Mouse (Mus musculus): Measurements from ENCODE around the gene Mpeg1. TPM values are rescaled to one million over a fixed set of nuclear protein-coding genes. Genes with fewer than 3 reads are reported as not detected.

The Mpeg1 gene
- polyA plus RNA-seq, 1 experiment from 2014 or later, result 0.41 TPM

GRCm38 (mm10) chr19:12485223-12485622 lies 24.6 kb downstream of the Mpeg1 start:
- no peak for DNase-seq (ENCODE audit: low spot score)
- Histone ChIP-seq H3K4me2 (ENCODE audit: low read depth, low read length, severe bottlenecking) (no peak overlapping the region), H3K27me3 (ENCODE audit: control insufficient read depth, insufficient read depth, low read length) (no peaks in the 10 kb centered on the region), H3K4me1 (replicated peaks; ENCODE audit: control insufficient read depth, insufficient read depth, low read length) (peaks cover 14% of the 10 kb centered on the region; the same call in 1 of the 2 replicates), H3K9me3 (ENCODE audit: control insufficient read depth, low read length) (no peaks in the 10 kb centered on the region), H3K36me3 (ENCODE audit: control insufficient read depth, insufficient read depth, low read length) (peaks cover 21% of the 10 kb centered on the region; the same call in 1 of the 2 replicates), H3K27ac (ENCODE audit: low read depth, low read length) (no peak overlapping the region), H3K9ac (ENCODE audit: low read length) (no peak overlapping the region), H3K4me3 (ENCODE audit: low read depth, low read length) (no peak overlapping the region)
- ATAC-seq (replicated peaks; ENCODE audit: low FRiP score), result no peak
- 91% methylated on average over 13 of the region's 13 CpGs for WGBS

DNA sequence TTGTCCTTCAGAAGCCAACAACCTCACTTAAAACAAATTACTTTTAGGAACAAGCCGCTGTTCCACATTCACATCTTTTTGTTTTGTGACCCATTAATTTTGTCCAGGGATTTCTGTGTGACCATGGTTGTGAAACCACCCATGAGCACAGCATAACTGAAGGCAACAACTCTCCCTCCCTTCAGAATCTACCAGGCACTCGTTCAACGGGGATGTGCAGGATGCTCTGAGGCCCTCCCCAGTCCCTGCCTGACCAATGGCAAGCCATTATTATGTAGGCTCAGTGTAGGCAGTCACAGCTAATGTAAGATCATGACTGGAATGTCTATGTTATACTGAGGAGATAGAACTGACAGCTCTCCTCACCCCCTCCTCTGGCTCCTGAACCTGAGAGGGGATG lies 25.1 kb downstream of the Mpeg1 start:
- H3K9me3 ChIP-seq (ENCODE audit: control insufficient read depth, low read length), result no peaks in the 10 kb centered on the region
- peaks cover 18% of the 10 kb centered on the region; the same call in 1 of the 2 replicates for H3K4me1 ChIP-seq (replicated peaks; ENCODE audit: control insufficient read depth, insufficient read depth, low read length)
- 89% methylated on average over 3 of the region's 3 CpGs for WGBS
- no peak overlapping the region for H3K4me2 ChIP-seq (ENCODE audit: low read depth, low read length, severe bottlenecking)
- H3K36me3 ChIP-seq (ENCODE audit: control insufficient read depth, insufficient read depth, low read length), result peaks cover 20% of the 10 kb centered on the region; the same call in 1 of the 2 replicates
- no peak overlapping the region for H3K9ac ChIP-seq (ENCODE audit: low read length)
- H3K4me3 ChIP-seq (ENCODE audit: low read depth, low read length), result no peak overlapping the region
- H3K27ac ChIP-seq (ENCODE audit: low read depth, low read length), result no peak overlapping the region
- ATAC-seq (replicated peaks; ENCODE audit: low FRiP score), result no peak
- DNase-seq (ENCODE audit: low spot score), result no peak
- H3K27me3 ChIP-seq (ENCODE audit: control insufficient read depth, insufficient read depth, low read length), result no peaks in the 10 kb centered on the region

- Histone ChIP-seq H3K4me3 (ENCODE audit: low read depth, low read length) (no peak overlapping the region), H3K27me3 (ENCODE audit: control insufficient read depth, insufficient read depth, low read length) (no peaks in the 10 kb centered on the region), H3K4me2 (ENCODE audit: low read depth, low read length, severe bottlenecking) (no peak overlapping the region), H3K9me3 (ENCODE audit: control insufficient read depth, low read length) (no peaks in the 10 kb centered on the region), H3K9ac (ENCODE audit: low read length) (no peak overlapping the region), H3K36me3 (ENCODE audit: control insufficient read depth, insufficient read depth, low read length) (peaks cover 17% of the 10 kb centered on the region), H3K27ac (ENCODE audit: low read depth, low read length) (no peak overlapping the region), H3K4me1 (replicated peaks; ENCODE audit: control insufficient read depth, insufficient read depth, low read length) (peaks cover 23% of the 10 kb centered on the region)
- 81% methylated on average over 6 of the region's 6 CpGs for WGBS
- DNase-seq (ENCODE audit: low spot score), result no peak
- no peak for ATAC-seq (replicated peaks; ENCODE audit: low FRiP score)
Measured at GRCm38 (mm10) chr19:12486875-12487274, 26.3 kb downstream of the Mpeg1 start.

GRCm38 (mm10) chr19:12487511-12488204 lies 27.1 kb downstream of the Mpeg1 start:
- Histone ChIP-seq H3K36me3 (ENCODE audit: control insufficient read depth, insufficient read depth, low read length) (peaks cover 18% of the 10 kb centered on the region), H3K4me1 (replicated peaks; ENCODE audit: control insufficient read depth, insufficient read depth, low read length) (peaks cover 23% of the 10 kb centered on the region), H3K9me3 (ENCODE audit: control insufficient read depth, low read length) (no peaks in the 10 kb centered on the region), H3K9ac (ENCODE audit: low read length) (no peak overlapping the region), H3K27me3 (ENCODE audit: control insufficient read depth, insufficient read depth, low read length) (no peaks in the 10 kb centered on the region), H3K27ac (ENCODE audit: low read depth, low read length) (peak overlapping the region; percentile 93), H3K4me2 (ENCODE audit: low read depth, low read length, severe bottlenecking) (no peak overlapping the region), H3K4me3 (ENCODE audit: low read depth, low read length) (no peak overlapping the region)
- 86% methylated on average over 12 of the region's 12 CpGs for WGBS
- no peak for DNase-seq (ENCODE audit: low spot score)
- no peak for ATAC-seq (replicated peaks; ENCODE audit: low FRiP score)

- ATAC-seq (replicated peaks; ENCODE audit: low FRiP score) (peak; percentile 61), DNase-seq (ENCODE audit: low spot score) (peak; percentile 70)
- H3K4me1 ChIP-seq (replicated peaks; ENCODE audit: control insufficient read depth, insufficient read depth, low read length), result peaks cover 23% of the 10 kb centered on the region
- H3K27me3 ChIP-seq (ENCODE audit: control insufficient read depth, insufficient read depth, low read length), result no peaks in the 10 kb centered on the region
- peak overlapping the region; percentile 93 for H3K27ac ChIP-seq (ENCODE audit: low read depth, low read length)
- H3K36me3 ChIP-seq (ENCODE audit: control insufficient read depth, insufficient read depth, low read length), result peaks cover 14% of the 10 kb centered on the region
- 5% methylated on average over 9 of the region's 9 CpGs for WGBS
- no peak overlapping the region for H3K9ac ChIP-seq (ENCODE audit: low read length)
- no peaks in the 10 kb centered on the region for H3K9me3 ChIP-seq (ENCODE audit: control insufficient read depth, low read length)
- H3K4me3 ChIP-seq (ENCODE audit: low read depth, low read length), result no peak overlapping the region
- H3K4me2 ChIP-seq (ENCODE audit: low read depth, low read length, severe bottlenecking), result peak overlapping the region; percentile 19; the same call in 1 of the 2 replicates
Measured at GRCm38 (mm10) chr19:12488205-12488966, 27.8 kb downstream of the Mpeg1 start.

- no peaks in the 10 kb centered on the region for H3K9me3 ChIP-seq (ENCODE audit: control insufficient read depth, low read length)
- H3K36me3 ChIP-seq (ENCODE audit: control insufficient read depth, insufficient read depth, low read length), result peaks cover 10% of the 10 kb centered on the region
- peak overlapping the region; percentile 19; the same call in 1 of the 2 replicates for H3K4me2 ChIP-seq (ENCODE audit: low read depth, low read length, severe bottlenecking)
- 6% methylated on average over 8 of the region's 8 CpGs for WGBS
- ATAC-seq (replicated peaks; ENCODE audit: low FRiP score) (peak; percentile 89), DNase-seq (ENCODE audit: low spot score) (peak; percentile 83)
- H3K27ac ChIP-seq (ENCODE audit: low read depth, low read length), result peak overlapping the region; percentile 93
- peaks cover 30% of the 10 kb centered on the region for H3K4me1 ChIP-seq (replicated peaks; ENCODE audit: control insufficient read depth, insufficient read depth, low read length)
- H3K9ac ChIP-seq (ENCODE audit: low read length), result no peak overlapping the region
- no peaks in the 10 kb centered on the region for H3K27me3 ChIP-seq (ENCODE audit: control insufficient read depth, insufficient read depth, low read length)
- no peak overlapping the region for H3K4me3 ChIP-seq (ENCODE audit: low read depth, low read length)
Measured at GRCm38 (mm10) chr19:12488969-12489674, 28.5 kb downstream of the Mpeg1 start.

GRCm38 (mm10) chr19:12489675-12490570 lies 29.3 kb downstream of the Mpeg1 start:
- Histone ChIP-seq H3K9ac (ENCODE audit: low read length) (no peak overlapping the region; the same call in 1 of the 2 replicates), H3K4me1 (replicated peaks; ENCODE audit: control insufficient read depth, insufficient read depth, low read length) (peaks cover 30% of the 10 kb centered on the region), H3K36me3 (ENCODE audit: control insufficient read depth, insufficient read depth, low read length) (peaks cover 9% of the 10 kb centered on the region), H3K27me3 (ENCODE audit: control insufficient read depth, insufficient read depth, low read length) (no peaks in the 10 kb centered on the region), H3K4me3 (ENCODE audit: low read depth, low read length) (no peak overlapping the region), H3K4me2 (ENCODE audit: low read depth, low read length, severe bottlenecking) (peak overlapping the region; percentile 19; the same call in 1 of the 2 replicates), H3K27ac (ENCODE audit: low read depth, low read length) (peak overlapping the region; percentile 93), H3K9me3 (ENCODE audit: control insufficient read depth, low read length) (no peaks in the 10 kb centered on the region)
- 31% methylated on average over 11 of the region's 11 CpGs for WGBS
- DNase-seq (ENCODE audit: low spot score) (no peak), ATAC-seq (replicated peaks; ENCODE audit: low FRiP score) (peak; percentile 45)

GRCm38 (mm10) chr19:12491636-12492035 lies 31.1 kb downstream of the Mpeg1 start:
- peaks cover 9% of the 10 kb centered on the region for H3K36me3 ChIP-seq (ENCODE audit: control insufficient read depth, insufficient read depth, low read length)

More at GRCm38 (mm10) chr19:12491636-12492035, 31.1 kb downstream of the Mpeg1 start:
- Histone ChIP-seq H3K4me2 (ENCODE audit: low read depth, low read length, severe bottlenecking) (no peak overlapping the region), H3K4me3 (ENCODE audit: low read depth, low read length) (no peak overlapping the region), H3K9me3 (ENCODE audit: control insufficient read depth, low read length) (no peaks in the 10 kb centered on the region), H3K4me1 (replicated peaks; ENCODE audit: control insufficient read depth, insufficient read depth, low read length) (peaks cover 30% of the 10 kb centered on the region), H3K27ac (ENCODE audit: low read depth, low read length) (no peak overlapping the region), H3K9ac (ENCODE audit: low read length) (no peak overlapping the region), H3K27me3 (ENCODE audit: control insufficient read depth, insufficient read depth, low read length) (no peaks in the 10 kb centered on the region)
- WGBS, result 92% methylated on average over 7 of the region's 7 CpGs
- no peak for ATAC-seq (replicated peaks; ENCODE audit: low FRiP score)
- DNase-seq (ENCODE audit: low spot score), result no peak
